Mouse (Mus musculus) gastrocnemius, postnatal 14 days (tissue): ENCODE measurements around the gene Krt80. TPM values are rescaled to one million over a fixed set of nuclear protein-coding genes. Genes with fewer than 3 reads are reported as not detected.

Source experiments
- DNase-seq: peaks from one replicate; pipeline ENCODE4 v3.0.0; 2021; ENCODE audit warnings: mixed read lengths
- intact Hi-C: fragments of 180-260 bp; cut with DNase I; formaldehyde crosslinking; loops from one replicate; pipeline ENCODE4 v1.15.1; 2025; ENCODE audit warnings: low total_unique reads
- total RNA-seq, 2 experiments: library from RNA; stranded (reverse); gene quantifications; 2 replicates each; pipeline ENCODE4 v1.2.3; 2021

The Krt80 gene
- total RNA-seq, 2 experiments from 2014 or later, result 0.69 to 1.4 TPM

DNA sequence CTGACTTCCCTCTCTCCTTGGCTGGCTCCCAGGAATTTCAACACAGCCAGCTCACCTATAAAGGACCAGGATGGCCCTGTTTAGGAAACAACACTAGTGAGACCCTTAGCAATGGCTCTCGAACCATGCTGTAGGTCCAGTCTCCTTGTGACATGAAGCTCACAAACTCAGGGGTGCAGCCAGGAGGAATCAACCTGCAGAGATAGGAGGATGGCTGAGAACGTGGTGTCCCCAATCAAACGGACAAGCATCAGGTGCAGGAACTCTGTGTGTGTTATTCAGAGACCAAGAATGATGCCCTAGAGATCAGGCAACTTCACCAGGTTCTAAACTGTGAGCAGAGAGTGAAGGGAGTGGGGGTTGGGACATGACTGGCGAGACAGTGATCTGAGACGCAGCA lies 47.9 kb downstream of the Krt80 start:
- DNase-seq, result no peak
- intact Hi-C loops, result no loop called here

GRCm38 (mm10) chr15:101321126-101321525 lies 48.8 kb downstream of the Krt80 start:
- intact Hi-C loops, result no loop called here
- no peak for DNase-seq

GRCm38 (mm10) chr15:101320618-101321041 lies 49.3 kb downstream of the Krt80 start:
- intact Hi-C loops, result no loop called here
- no peak for DNase-seq

- intact Hi-C loops, result no loop called here
These were observed 49.8 kb downstream of the Krt80 start for GRCm38 (mm10) chr15:101320010-101320617.

DNA sequence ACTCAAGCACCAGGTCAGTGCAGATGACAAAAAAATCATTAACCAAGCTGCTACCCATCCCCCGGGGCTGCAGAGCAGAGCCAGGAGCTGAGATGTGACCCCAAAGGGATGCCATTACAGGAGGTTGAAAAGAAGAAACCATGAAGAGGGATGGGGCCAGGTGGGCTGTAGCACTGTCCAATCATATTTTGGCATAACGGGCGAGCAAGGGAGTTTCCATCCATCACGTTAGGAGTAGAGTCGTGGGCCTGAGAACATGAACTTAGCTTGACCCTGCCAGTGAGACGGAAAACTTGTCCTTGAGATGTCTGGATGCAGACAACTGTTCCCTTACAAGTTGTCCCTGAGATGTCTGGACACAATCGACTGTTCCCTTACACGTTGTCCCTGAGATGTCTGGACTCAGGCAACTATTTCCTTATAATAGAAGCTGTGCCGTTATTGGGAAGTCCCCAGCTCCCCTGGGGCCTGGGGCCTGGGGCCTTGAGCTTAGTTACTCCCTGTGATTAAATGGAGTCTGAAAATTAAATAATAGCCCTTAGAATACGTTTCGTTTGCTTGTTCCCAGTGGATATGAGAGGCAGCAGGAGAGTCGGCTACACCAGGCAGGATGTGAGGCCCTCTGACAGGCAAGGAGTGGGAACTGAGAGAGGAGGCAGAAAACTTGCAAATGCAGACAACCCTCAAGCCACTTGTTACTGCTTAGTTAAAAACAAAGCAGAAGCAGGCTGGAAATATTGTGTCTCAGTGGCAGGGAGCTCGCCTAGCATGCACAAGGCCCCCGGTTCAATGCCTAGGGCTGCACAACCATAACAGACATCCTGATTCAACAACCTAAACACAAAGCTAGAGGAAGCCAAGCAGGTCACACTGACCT lies 50.8 kb downstream of the Krt80 start:
- intact Hi-C loops, result no loop called here
- no peak for DNase-seq

More at GRCm38 (mm10) chr15:101320010-101320617, 49.8 kb downstream of the Krt80 start:
- no peak for DNase-seq

GRCm38 (mm10) chr15:101317814-101318500 lies 52.0 kb downstream of the Krt80 start:
- DNase-seq, result no peak

GRCm38 (mm10) chr15:101316913-101317813 lies 52.8 kb downstream of the Krt80 start:
- no peak for DNase-seq
- intact Hi-C loops, result no loop called here

More at GRCm38 (mm10) chr15:101317814-101318500, 52.0 kb downstream of the Krt80 start:
- intact Hi-C loops, result no loop called here

GRCm38 (mm10) chr15:101316279-101316912 lies 53.6 kb downstream of the Krt80 start:
- DNase-seq, result no peak
- intact Hi-C loops, result no loop called here

- DNase-seq, result peak; percentile 87
- intact Hi-C loops, result no loop called here
These were observed 54.1 kb downstream of the Krt80 start for GRCm38 (mm10) chr15:101315832-101316231.

- DNase-seq, result no peak
- intact Hi-C loops, result no loop called here
These were observed 54.6 kb downstream of the Krt80 start for GRCm38 (mm10) chr15:101315378-101315777.

- DNase-seq, result no peak
- intact Hi-C loops, result no loop called here
These were observed 58.0 kb downstream of the Krt80 start for GRCm38 (mm10) chr15:101312006-101312405.

DNA sequence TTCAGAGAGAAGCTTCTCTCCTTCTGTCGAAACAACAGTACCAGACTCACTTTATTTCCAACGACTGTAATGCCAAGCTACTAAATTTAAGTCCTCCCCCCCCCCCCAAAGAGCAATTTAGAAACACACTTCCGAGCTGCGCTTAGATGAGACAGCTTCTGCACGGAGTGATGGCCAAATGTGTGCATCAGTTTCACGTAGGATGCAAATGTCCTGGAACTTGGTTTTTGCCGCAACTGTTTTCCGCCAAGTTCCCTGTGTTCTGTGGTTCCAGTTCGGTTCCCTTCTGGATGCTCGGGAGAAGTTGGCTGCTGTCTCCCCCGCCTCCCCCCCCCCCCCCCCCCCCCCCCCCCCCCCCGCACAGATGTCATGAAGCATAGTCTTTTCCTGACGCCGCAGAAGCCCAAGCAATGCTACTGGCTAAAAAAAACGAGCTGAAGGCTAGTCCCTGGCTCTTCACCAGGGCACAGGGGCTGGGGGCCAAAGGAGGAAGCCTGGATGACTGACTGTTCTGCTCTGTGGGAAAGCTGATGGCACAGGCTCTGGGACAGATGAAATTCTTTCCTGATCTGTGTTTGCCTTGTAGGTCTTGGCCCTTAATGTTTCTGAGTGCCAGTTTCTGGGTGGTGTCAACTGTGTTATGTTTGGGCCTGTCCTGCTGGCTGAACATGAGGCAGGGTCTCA lies 58.7 kb downstream of the Krt80 start:
- peak; percentile 54 for DNase-seq
- intact Hi-C loops, result no loop called here

DNA sequence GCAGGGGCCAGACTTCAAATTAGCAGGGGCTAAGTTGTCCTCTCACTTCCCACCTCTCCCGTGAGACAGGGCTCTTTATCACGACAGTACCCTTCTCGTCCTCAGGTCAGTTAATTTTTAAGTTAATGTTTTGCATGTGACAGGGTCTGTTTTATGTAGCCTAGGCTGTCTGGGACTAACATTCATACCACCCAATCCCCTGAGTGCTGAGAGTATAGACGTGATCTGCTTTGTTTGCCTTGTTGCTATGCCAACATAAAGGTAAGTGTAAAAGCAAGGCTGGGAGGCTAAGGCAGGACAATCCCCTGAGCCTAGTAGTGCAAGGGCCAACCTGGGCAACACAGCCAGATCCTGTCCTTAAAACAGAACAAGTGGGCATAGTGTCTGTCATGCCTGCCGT lies 60.5 kb downstream of the Krt80 start:
- DNase-seq, result no peak
- intact Hi-C loops, result no loop called here

- intact Hi-C loops, result no loop called here
- DNase-seq, result no peak
These were observed 61.3 kb downstream of the Krt80 start for GRCm38 (mm10) chr15:101308440-101309348.

DNA sequence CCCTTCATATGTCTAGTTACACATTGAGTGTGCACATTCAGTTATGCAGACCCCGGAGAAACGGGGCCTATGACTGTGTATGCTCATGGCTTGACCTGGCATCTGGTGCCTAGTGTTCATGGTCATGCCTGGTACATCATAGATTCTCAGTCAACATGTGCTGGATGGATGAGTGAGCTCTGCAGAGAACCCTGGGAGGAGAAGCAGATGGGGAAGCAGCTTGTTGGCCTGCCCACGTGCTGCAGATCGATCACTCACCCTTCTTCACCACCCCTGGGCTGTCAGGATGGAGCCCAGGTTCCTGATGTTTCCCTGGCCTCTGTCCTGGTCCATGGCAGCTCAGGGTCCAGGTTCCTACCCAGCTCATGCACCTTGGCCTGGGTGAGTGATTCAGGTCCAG lies 63.5 kb downstream of the Krt80 start:
- intact Hi-C loops, result no loop called here
- no peak for DNase-seq

GRCm38 (mm10) chr15:101303830-101304229 lies 66.1 kb downstream of the Krt80 start:
- no peak for DNase-seq
- intact Hi-C loops, result no loop called here

DNA sequence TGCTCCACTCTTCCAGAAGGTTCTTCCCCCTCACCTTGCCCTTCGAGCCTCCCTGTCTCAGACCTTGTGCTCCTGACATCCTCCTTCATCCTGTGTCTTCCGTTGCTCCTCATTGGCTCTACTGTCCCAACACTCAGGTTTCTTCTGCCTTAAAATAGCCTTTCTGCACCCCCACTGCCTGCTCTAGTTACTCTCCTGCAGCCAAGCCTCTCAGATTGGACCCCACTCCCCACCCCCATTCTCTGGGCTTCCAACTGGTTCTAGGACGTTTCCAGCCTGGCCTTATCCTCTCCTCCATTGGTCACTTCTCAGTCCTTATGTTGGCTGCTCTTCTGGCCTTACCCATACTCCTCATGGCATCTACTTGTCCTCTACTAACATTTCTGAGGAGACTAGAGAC lies 67.8 kb downstream of the Krt80 start:
- DNase-seq, result peak; percentile 53
- intact Hi-C loops, result no loop called here
